Mouse (Mus musculus) myocyte (in vitro differentiated cells): ENCODE data around the gene Rasgef1c.

Experiments
- CEBPB ChIP-seq: IDR thresholded peaks from 2 replicates; pipeline ENCODE4 v1.6.1; 2011; ENCODE audit warnings: mild to moderate bottlenecking, moderate library complexity; ENCODE audit not compliant: poor library complexity, insufficient read depth, severe bottlenecking
- E2F4 ChIP-seq: IDR thresholded peaks from one replicate; pipeline ENCODE4 v1.6.1; 2011; ENCODE audit warnings: mild to moderate bottlenecking, control low read depth, moderate library complexity; ENCODE audit not compliant: insufficient read depth
- MAX ChIP-seq: IDR thresholded peaks from one replicate; pipeline ENCODE4 v1.6.1; 2011; ENCODE audit warnings: low read depth, mild to moderate bottlenecking, control low read depth
- MYOG ChIP-seq, 3 experiments: IDR thresholded peaks; one replicate each; pipeline ENCODE4 v1.6.1; 2011; ENCODE audit warnings: control low read depth in 2 of 3, low read depth in 2 of 3, mild to moderate bottlenecking in 2 of 3; ENCODE audit not compliant: insufficient read length in 2 of 3, control insufficient read depth in 1 of 3, insufficient read depth in 1 of 3
- POLR2A ChIP-seq: IDR thresholded peaks from one replicate; pipeline ENCODE4 v1.6.1; 2011; ENCODE audit warnings: low read depth, mild to moderate bottlenecking, control low read depth, moderate library complexity; ENCODE audit not compliant: insufficient read length
- POLR2AphosphoS2 ChIP-seq: IDR thresholded peaks from one replicate; pipeline ENCODE4 v1.6.1; 2011; ENCODE audit warnings: low read depth, control low read depth; ENCODE audit not compliant: insufficient read length
- SRF ChIP-seq: IDR thresholded peaks from one replicate; pipeline ENCODE4 v1.6.1; 2011; ENCODE audit warnings: low read depth; ENCODE audit not compliant: control insufficient read depth, insufficient read length
- TCF12 ChIP-seq: IDR thresholded peaks from one replicate; pipeline ENCODE4 v1.6.1; 2011; ENCODE audit warnings: mild to moderate bottlenecking, control low read depth; ENCODE audit not compliant: poor library complexity, insufficient read depth, severe bottlenecking
- TCF3 ChIP-seq: IDR thresholded peaks from one replicate; pipeline ENCODE4 v1.6.1; 2011; ENCODE audit warnings: low read depth, control low read depth; ENCODE audit not compliant: insufficient read length
- USF1 ChIP-seq: IDR thresholded peaks from one replicate; pipeline ENCODE4 v1.6.1; 2011; ENCODE audit warnings: low read depth, mild to moderate bottlenecking, control low read depth, moderate library complexity

DNA sequence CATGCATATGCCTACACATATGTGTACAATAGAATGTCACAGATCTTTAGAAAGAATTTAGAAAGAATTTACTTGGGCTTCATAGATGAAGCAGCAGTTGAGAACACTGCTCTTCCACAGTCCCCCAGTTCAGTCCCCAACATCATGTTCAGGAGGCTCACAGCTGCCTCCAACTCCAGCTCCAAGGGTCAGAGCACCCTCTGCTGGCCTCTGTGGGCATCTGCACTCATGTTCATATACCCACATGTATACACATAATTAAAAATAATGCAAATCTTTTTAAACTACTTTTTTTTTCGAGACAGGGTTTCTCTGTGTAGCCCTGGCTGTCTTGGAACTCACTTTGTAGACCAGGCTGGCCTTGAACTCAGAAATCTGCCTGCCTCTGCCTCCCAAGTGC lies 73.0 kb downstream of the Rasgef1c start:
- TF ChIP-seq CEBPB, result no peak
- TF ChIP-seq MAX, result no peak
- TF ChIP-seq POLR2A, result no peak
- TF ChIP-seq TCF3, result no peak
- TF ChIP-seq USF1, result no peak
- TF ChIP-seq SRF, result no peak
- no peak for TF ChIP-seq POLR2AphosphoS2
- TF ChIP-seq E2F4, result no peak
- TF ChIP-seq MYOG (IDR thresholded peaks at IDR 0.05; ENCODE audit: control insufficient read depth in 1 of 3, insufficient read depth in 1 of 3, insufficient read length in 2 of 3, low read depth in 2 of 3), result no peak
- no peak for TF ChIP-seq TCF12
